Mouse (Mus musculus) midbrain, embryonic 15.5 days (tissue): ENCODE results near the gene Tspan9. TPM values are rescaled to one million over a fixed set of nuclear protein-coding genes. Genes with fewer than 3 reads are reported as not detected.

ENCODE experiments used
- ATAC-seq: fragments of 200-750 bp; cut with Nextera tagmentation; replicated peaks from 2 replicates; pipeline ENCODE4 v1.8.0; 2017; ENCODE audit warnings: moderate TSS enrichment
- H3K27ac ChIP-seq: fragments of 300-500 bp; sonication (generic); 2 replicates; pipeline ENCODE4 v1.5.1; 2015; ENCODE audit warnings: mild to moderate bottlenecking, inconsistent platforms
- H3K27me3 ChIP-seq: fragments of 300-500 bp; sonication (generic); replicated peaks from 2 replicates; pipeline ENCODE4 v1.6.1; 2015; ENCODE audit warnings: inconsistent platforms
- H3K36me3 ChIP-seq: fragments of 300-500 bp; sonication (generic); replicated peaks from 2 replicates; pipeline ENCODE4 v1.6.1; 2015; ENCODE audit warnings: inconsistent platforms
- H3K4me1 ChIP-seq: fragments of 300-500 bp; sonication (generic); 2 replicates; pipeline ENCODE4 v1.6.1; 2015; ENCODE audit warnings: inconsistent platforms
- H3K4me2 ChIP-seq: fragments of 300-500 bp; sonication (generic); 2 replicates; pipeline ENCODE4 v1.6.1; 2015; ENCODE audit warnings: inconsistent platforms, mild to moderate bottlenecking, moderate library complexity
- H3K4me3 ChIP-seq: fragments of 300-500 bp; sonication (generic); 2 replicates; pipeline ENCODE4 v1.5.1; 2015; ENCODE audit warnings: mild to moderate bottlenecking, inconsistent platforms
- H3K9ac ChIP-seq: fragments of 300-500 bp; sonication (generic); 2 replicates; pipeline ENCODE4 v1.6.1; 2015; ENCODE audit warnings: mild to moderate bottlenecking, inconsistent platforms
- H3K9me3 ChIP-seq: fragments of 300-500 bp; sonication (generic); 2 replicates; pipeline ENCODE4 v1.6.1; 2016; ENCODE audit warnings: inconsistent platforms
- WGBS: fragments of 180-500 bp; shearing (Covaris S2); methylation state at CpG from one replicate; pipeline ENCODE4 v1.1.7; 2015; ENCODE audit warnings: mixed read lengths; 5-methylcytosine and 5-hydroxymethylcytosine counted together
- polyA plus RNA-seq: library from polyadenylated mRNA; unstranded; fragments of >200 nt; fragmentation: Nextera tagmentation; extraction: Ambion mirVana; gene quantifications from 2 replicates; pipeline ENCODE4 v1.2.1, GENCODE M21; 2015

Gene Tspan9
- 33.9 and 42.1 TPM in 2 replicates for polyA plus RNA-seq

DNA sequence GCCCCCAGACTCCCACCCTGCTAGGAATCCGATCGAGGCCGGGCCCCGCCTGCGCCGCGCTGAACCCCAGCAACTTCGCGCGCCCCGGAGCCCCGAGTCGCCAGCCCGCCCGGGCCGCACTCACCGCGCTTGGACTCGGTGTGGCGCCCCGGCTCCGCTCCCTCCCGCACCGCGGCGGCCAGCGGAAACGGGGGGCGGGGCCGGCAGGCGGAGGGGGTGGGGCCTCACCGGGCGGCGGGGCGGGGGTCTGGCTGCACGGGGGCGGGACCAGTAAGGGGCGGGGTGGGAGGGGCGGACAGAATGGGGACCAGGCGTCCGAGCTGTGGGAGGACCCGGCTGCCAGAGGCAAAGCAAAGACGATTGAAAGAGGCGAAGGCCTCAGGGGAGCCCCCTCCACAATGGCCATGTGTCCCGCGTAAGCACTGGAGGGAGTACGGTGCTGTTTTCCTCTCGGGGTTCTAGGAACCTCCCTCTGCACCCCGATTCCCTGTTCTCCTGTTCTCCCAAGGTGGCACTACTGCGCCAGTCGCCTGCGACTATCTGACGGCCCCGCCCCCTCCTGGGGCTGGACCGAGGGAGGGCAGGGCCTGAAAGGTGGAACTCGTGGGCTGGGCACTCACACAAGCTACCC, at the start of gene Tspan9:
Gene Tspan9 (minus strand): TSS at position 205 of the 631 bp plus-strand sequence.
- Histone ChIP-seq H3K27me3 (no peaks in the 10 kb centered on the region), H3K4me1 (peaks cover 17% of the 10 kb centered on the region), H3K4me3 (peak within 1 kb of the TSS; percentile 66), H3K9me3 (no peaks in the 10 kb centered on the region), H3K36me3 (no peaks in the 10 kb centered on the region), H3K4me2 (peak within 1 kb of the TSS; percentile 71), H3K9ac (peak within 1 kb of the TSS; percentile 67), H3K27ac (peak within 1 kb of the TSS; percentile 39; the same call in 1 of the 2 replicates)
- peak; percentile 87 for ATAC-seq
- under 1% methylated on average over 56 of the region's 56 CpGs for WGBS

DNA sequence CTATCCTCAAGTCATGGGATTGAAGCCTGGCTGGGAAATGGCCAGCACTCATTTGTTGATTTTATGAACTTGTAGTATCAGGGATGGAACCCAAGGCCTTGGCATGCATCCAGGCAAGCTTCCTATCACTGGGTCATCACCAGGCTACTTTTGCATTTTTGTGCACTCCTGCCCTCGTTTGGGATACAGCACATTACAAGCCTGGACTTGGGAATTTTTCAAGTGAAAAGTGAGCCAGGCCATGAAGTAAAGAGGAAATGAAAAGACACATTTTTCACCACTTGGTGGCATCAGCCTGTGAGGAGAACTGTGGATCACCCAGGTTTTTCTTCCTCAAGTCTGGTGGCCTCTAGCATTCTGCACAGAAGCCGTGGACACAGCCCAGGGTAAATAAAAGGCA, 40.1 kb upstream of the Tspan9 start:
- Histone ChIP-seq H3K27ac (no peak overlapping the region), H3K9ac (no peak overlapping the region), H3K4me1 (no peaks in the 10 kb centered on the region), H3K36me3 (no peaks in the 10 kb centered on the region), H3K4me3 (no peak overlapping the region), H3K27me3 (no peaks in the 10 kb centered on the region), H3K9me3 (no peaks in the 10 kb centered on the region), H3K4me2 (no peak overlapping the region)
- no peak for ATAC-seq
- 49% methylated on average over 2 of the region's 2 CpGs for WGBS

DNA sequence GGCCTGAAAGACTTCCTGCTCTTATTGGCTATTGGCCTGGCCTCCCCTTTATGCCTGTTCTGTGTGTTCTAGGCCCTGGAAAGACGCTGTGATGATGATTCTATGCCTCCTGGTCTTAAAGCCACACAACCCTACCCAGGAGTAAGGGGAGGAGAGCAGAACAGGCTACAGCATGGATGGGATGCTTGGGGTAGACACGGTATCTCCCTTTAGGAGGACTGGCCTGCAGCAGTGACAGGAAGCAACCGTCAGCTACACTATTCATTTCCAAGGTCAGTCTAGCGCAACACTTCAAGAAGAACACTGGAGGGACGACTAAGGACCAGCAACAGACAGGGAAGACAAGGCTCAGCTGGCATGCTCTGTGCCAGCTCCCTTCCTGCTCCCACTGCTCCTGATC, 37.8 kb upstream of the Tspan9 start:
- no peaks in the 10 kb centered on the region for H3K9me3 ChIP-seq
- no peak overlapping the region for H3K4me3 ChIP-seq
- ATAC-seq, result no peak
- no peak overlapping the region for H3K4me2 ChIP-seq
- no peaks in the 10 kb centered on the region for H3K4me1 ChIP-seq
- no peaks in the 10 kb centered on the region for H3K27me3 ChIP-seq
- no peaks in the 10 kb centered on the region for H3K36me3 ChIP-seq
- 67% methylated on average over 5 of the region's 5 CpGs for WGBS
- H3K9ac ChIP-seq, result no peak overlapping the region
- no peak overlapping the region for H3K27ac ChIP-seq

DNA sequence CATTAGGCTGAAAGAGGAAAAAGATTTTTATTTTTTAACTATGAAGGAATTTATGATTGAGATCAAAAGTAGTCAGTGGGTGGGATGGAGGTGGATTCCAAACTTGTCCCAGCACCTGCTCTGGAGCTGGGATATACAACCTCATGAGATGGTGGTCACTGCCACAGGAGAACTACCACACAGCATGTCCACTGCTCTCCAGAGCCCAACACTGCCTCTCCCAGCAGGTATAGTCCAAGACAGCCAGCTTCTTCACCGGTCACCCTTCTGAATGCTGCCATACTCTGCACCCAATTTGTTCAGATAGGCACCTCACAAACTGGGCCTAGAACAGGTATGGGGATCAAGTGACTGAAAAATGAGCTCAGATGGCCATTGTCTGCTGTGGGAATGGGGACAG, 36.3 kb upstream of the Tspan9 start:
- H3K4me1 ChIP-seq, result no peaks in the 10 kb centered on the region
- WGBS, result 91% methylated on average over 1 of the region's 1 CpGs
- H3K4me2 ChIP-seq, result no peak overlapping the region
- H3K36me3 ChIP-seq, result no peaks in the 10 kb centered on the region
- H3K9me3 ChIP-seq, result no peaks in the 10 kb centered on the region
- no peak overlapping the region for H3K4me3 ChIP-seq
- H3K27ac ChIP-seq, result no peak overlapping the region
- no peak overlapping the region for H3K9ac ChIP-seq
- no peaks in the 10 kb centered on the region for H3K27me3 ChIP-seq
- no peak for ATAC-seq

DNA sequence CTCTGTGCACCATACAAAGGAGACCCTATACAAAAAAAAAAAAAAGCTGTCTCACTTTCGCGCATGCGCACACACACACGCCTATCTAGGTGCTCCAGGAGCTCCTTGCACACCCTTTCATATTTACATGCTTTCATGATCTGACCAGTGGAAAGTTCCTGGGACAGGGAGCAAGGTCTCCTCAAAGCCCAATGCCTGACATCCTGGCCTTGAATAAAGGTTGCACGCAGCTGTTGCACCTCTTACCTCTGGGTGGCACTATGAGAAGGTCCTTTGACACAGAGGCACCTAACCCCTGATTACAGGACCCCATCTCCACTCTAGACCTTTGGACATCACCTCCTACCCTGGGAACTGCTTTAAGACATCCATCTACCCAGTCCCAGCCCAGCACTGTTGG, 35.9 kb upstream of the Tspan9 start:
- Histone ChIP-seq H3K36me3 (no peaks in the 10 kb centered on the region), H3K9me3 (no peaks in the 10 kb centered on the region), H3K27me3 (no peaks in the 10 kb centered on the region), H3K4me2 (no peak overlapping the region), H3K27ac (no peak overlapping the region), H3K9ac (no peak overlapping the region), H3K4me1 (no peaks in the 10 kb centered on the region), H3K4me3 (no peak overlapping the region)
- WGBS, result 71% methylated on average over 5 of the region's 5 CpGs
- ATAC-seq, result no peak

DNA sequence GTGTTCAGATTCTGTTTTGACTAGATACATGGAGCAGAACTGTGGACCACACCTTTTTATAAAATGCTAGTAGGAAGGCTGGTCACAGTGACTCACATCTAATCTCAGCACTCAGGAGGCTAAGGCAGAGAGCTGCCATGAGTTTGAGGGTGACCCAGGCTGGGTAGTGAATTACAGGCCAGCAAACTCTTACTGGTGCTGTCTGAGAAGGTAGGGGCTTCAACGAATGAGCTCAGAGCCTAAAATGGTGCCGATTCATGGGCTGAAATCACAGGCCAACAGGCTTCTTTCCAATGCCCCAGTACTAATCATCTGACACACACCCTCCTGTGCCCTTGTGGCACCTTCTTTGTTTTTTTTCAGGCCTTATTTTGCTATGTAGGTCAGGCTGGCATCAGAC, 35.3 kb upstream of the Tspan9 start:
- H3K36me3 ChIP-seq, result no peaks in the 10 kb centered on the region
- no peaks in the 10 kb centered on the region for H3K9me3 ChIP-seq
- ATAC-seq, result no peak
- WGBS, result 81% methylated on average over 2 of the region's 2 CpGs
- H3K9ac ChIP-seq, result no peak overlapping the region
- H3K27me3 ChIP-seq, result no peaks in the 10 kb centered on the region
- H3K4me2 ChIP-seq, result no peak overlapping the region
- H3K27ac ChIP-seq, result no peak overlapping the region
- no peak overlapping the region for H3K4me3 ChIP-seq
- no peaks in the 10 kb centered on the region for H3K4me1 ChIP-seq

DNA sequence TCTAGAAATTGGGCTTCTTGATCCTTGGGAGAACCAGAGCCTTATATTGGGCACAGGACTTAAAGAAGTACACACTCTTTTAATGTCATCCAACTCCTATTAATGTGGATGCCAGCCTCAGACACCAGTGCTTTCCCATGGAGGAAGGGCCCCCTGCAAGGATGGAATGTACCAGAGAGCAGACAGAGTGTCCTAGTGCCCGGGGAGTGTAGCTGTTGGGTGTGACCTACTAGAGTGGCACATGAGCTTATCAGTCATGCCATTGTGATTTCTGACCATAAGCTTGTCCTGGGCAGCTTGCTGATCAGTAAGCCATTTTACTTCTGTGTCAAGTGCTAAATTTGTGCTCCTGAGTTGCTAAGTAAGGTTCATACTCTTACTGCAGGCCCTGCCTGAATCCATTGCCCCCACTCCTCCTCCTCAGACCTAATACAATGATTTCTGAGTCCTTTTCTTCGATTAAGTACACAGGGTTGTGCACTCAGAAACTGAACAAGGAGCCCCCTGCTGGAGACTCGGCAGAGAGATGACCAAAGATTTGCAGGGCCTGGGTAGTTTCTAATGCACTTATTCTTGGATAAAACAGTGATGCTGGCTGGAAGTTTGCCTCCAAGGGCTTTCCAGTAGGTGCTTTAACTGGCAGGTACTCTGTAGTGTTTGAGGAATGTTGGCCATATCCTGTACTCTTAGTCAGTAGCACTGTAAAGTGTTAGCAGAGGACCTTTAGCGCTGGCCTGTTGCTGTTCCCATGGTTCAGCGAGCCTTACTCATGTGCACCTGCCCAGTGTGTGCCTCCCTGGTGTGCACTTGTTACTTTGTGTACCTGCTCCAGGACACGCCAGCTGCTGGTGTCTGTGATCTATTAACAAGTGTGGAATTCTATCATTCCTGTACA, 25.6 kb upstream of the Tspan9 start:
- Histone ChIP-seq H3K27me3 (no peaks in the 10 kb centered on the region), H3K36me3 (no peaks in the 10 kb centered on the region), H3K9ac (no peak overlapping the region), H3K4me2 (no peak overlapping the region), H3K4me1 (no peaks in the 10 kb centered on the region), H3K9me3 (no peaks in the 10 kb centered on the region), H3K27ac (no peak overlapping the region), H3K4me3 (no peak overlapping the region)
- no peak for ATAC-seq
- WGBS, result 55% methylated on average over 6 of the region's 6 CpGs

DNA sequence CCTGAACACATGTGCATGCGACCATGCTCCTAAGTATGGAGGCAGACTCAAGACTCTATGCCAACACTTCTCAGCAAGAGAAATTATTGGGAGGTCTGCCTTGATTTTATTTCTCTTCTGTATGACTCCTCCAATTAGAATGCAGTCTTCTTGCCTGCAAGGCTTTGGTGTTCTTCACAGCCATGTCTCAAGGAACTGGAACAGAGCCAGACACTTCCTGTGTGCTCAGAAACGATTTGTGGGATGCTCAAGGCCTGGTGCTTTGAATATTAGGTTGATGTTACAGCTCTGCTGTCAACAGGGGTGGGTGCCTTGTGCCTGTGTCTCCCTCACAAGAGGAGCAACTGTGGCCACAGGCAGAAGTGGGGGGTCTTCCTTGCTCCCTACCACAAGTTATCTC, 22.2 kb upstream of the Tspan9 start:
- H3K4me1 ChIP-seq, result no peaks in the 10 kb centered on the region
- no peak for ATAC-seq
- no peak overlapping the region for H3K9ac ChIP-seq

DNA sequence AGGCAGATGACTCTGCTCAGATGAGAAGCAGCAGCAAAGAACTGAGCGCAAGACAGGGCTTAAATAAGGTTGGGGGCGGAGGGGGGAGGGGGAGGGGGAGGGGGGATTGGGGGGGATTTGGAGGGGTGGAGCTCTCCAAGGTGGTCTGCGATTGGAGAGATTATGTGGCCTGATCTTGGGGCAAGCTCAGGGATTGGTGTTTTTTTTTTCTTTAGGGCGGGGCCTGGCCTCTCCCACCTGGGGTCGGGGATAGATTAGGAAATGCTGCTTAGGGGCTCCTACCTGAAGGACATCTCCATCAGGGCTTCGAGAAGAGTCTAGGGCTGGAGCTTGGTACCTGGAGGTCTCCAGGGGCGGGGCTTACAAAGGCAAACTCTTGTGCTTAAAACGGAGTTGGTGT, 21.2 kb upstream of the Tspan9 start:
- H3K27me3 ChIP-seq, result no peaks in the 10 kb centered on the region
- H3K9ac ChIP-seq, result no peak overlapping the region
- H3K9me3 ChIP-seq, result no peaks in the 10 kb centered on the region
- H3K4me3 ChIP-seq, result no peak overlapping the region
- H3K27ac ChIP-seq, result no peak overlapping the region
- no peak overlapping the region for H3K4me2 ChIP-seq
- ATAC-seq, result no peak
- no peaks in the 10 kb centered on the region for H3K36me3 ChIP-seq
- H3K4me1 ChIP-seq, result no peaks in the 10 kb centered on the region
- WGBS, result 81% methylated on average over 8 of the region's 8 CpGs

More for the DNA sequence above, 22.2 kb upstream of the Tspan9 start:
- H3K4me2 ChIP-seq, result no peak overlapping the region
- no peak overlapping the region for H3K27ac ChIP-seq
- no peaks in the 10 kb centered on the region for H3K27me3 ChIP-seq
- 69% methylated on average over 2 of the region's 2 CpGs for WGBS
- no peaks in the 10 kb centered on the region for H3K9me3 ChIP-seq
- H3K4me3 ChIP-seq, result no peak overlapping the region
- H3K36me3 ChIP-seq, result no peaks in the 10 kb centered on the region

DNA sequence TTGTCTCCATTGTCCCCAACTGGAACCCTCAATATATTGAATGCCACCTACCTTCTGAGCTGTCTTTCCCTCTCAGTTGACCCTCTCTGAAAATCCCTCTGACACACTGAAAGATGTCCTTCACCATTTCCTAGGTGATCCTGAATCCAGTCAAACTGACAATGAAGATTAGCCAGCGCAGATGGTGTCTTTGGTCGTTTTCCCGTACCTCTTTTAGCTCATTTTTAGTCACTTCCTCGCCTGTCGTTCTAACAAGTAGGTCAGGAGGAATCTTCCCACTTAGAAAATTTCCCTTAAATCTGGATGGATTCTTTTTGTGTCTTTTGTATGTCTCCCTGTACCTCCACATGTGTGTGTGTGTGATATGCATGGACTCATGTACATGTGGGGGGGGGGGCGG, 15.7 kb upstream of the Tspan9 start:
- H3K36me3 ChIP-seq, result no peaks in the 10 kb centered on the region
- no peak overlapping the region for H3K9ac ChIP-seq
- H3K9me3 ChIP-seq, result no peaks in the 10 kb centered on the region
- no peak overlapping the region for H3K4me2 ChIP-seq
- WGBS, result 89% methylated on average over 6 of the region's 6 CpGs
- H3K4me3 ChIP-seq, result no peak overlapping the region
- no peaks in the 10 kb centered on the region for H3K27me3 ChIP-seq
- H3K4me1 ChIP-seq, result no peaks in the 10 kb centered on the region
- no peak for ATAC-seq
- H3K27ac ChIP-seq, result no peak overlapping the region

DNA sequence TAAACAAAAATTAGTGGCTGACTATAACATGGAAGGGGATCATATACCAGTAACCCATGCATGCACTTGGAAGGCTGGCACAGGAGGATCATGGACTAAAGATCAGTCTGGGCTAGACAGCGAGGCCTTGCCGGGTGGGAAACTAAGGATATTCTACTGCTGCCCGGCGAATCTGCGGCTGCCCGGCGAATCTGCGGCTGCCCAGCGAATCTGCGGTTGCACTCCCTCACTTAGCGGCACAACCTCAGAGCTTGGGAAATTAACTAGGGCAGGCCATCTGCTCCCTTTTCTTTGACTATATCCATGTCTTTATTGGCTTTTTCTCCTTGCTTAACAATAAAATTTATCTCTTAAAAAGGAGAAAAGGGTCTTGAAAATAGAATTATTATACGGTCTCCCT, 14.6 kb upstream of the Tspan9 start:
- Histone ChIP-seq H3K4me2 (no peak overlapping the region), H3K4me3 (no peak overlapping the region), H3K4me1 (no peaks in the 10 kb centered on the region), H3K36me3 (no peaks in the 10 kb centered on the region), H3K27me3 (no peaks in the 10 kb centered on the region), H3K27ac (no peak overlapping the region), H3K9me3 (no peaks in the 10 kb centered on the region), H3K9ac (no peak overlapping the region)
- WGBS, result 61% methylated on average over 12 of the region's 12 CpGs
- ATAC-seq, result no peak; the same call in 1 of the 2 replicates

DNA sequence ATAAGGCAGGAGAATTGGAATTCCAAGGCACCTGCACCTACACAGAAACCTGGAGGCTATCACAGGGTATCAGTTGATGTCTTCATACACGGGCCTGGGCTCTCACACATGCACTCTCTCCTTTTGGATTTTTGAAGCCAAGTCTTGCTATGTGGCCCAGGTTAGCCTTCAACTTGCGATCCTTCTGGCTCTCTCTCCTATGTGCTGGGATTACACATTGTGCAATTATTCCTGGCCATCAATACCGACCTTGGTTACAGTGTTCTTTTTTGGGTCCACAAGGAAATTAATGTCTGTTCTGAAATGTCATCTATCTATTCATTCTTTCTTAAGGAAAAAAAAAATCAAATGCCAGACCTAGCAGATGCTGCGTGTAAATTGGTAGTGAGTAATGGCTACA, 13.1 kb upstream of the Tspan9 start:
- H3K27me3 ChIP-seq, result no peaks in the 10 kb centered on the region
- H3K4me1 ChIP-seq, result no peaks in the 10 kb centered on the region
- no peak overlapping the region for H3K4me2 ChIP-seq
- no peak overlapping the region for H3K4me3 ChIP-seq
- ATAC-seq, result no peak
- H3K27ac ChIP-seq, result no peak overlapping the region
- 86% methylated on average over 4 of the region's 4 CpGs for WGBS
- H3K9ac ChIP-seq, result no peak overlapping the region
- H3K36me3 ChIP-seq, result no peaks in the 10 kb centered on the region
- no peaks in the 10 kb centered on the region for H3K9me3 ChIP-seq

DNA sequence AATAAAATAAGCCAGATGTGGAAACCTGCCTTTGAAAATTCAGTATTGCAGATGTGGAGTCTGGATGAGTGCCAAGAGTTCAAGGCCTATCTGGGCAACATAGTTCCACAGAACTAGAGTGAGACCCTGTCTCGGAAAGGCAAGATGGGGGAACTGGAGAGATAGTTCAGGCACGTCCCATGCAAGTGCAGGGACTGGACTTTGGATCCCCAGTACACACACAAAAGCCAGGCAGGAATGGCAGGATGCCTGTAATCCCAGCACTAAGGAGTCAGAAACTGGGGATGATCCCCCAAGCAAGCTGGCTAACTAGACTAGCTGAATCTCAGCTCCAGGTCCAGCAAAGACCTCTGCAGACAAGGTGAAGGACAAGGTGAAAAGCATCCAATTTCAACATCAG, 12.5 kb upstream of the Tspan9 start:
- ATAC-seq, result no peak
- Histone ChIP-seq H3K9ac (no peak overlapping the region), H3K36me3 (no peaks in the 10 kb centered on the region), H3K4me1 (no peaks in the 10 kb centered on the region), H3K27ac (no peak overlapping the region), H3K4me2 (no peak overlapping the region), H3K9me3 (no peaks in the 10 kb centered on the region), H3K4me3 (no peak overlapping the region), H3K27me3 (no peaks in the 10 kb centered on the region)
- WGBS, result 84% methylated on average over 2 of the region's 2 CpGs
